Mouse (Mus musculus) adrenal gland, postnatal 0 days (tissue): Measurements from ENCODE around the gene Spam1. TPM values are rescaled to one million over a fixed set of nuclear protein-coding genes. Genes with fewer than 3 reads are reported as not detected.

ENCODE experiments used
- polyA plus RNA-seq: library from polyadenylated mRNA; unstranded; fragments of >200 nt; fragmentation: Nextera tagmentation; extraction: Ambion mirVana; gene quantifications from 2 replicates; pipeline ENCODE4 v1.2.1, GENCODE M21; 2015

Gene Spam1
- polyA plus RNA-seq = not detected in 2 replicates

GRCm38 (mm10) chr6:24790888-24791287, at the start of gene Spam1:
Spam1 (plus strand) TSS chr6:24791188.

GRCm38 (mm10) chr6:24748029-24748428, 43.0 kb upstream of the Spam1 start, which contains the start of gene Hyal4:
Hyal4 (plus strand) TSS chr6:24748329.

Other genes starting within 250 kb of the Spam1 start
- 1.2 TPM in 1 of 2 replicates, not detected in the other for gene Lmod2, start 193.4 kb upstream of the Spam1 start, polyA plus RNA-seq
- 60.0 and 71.6 TPM in 2 replicates for gene Wasl, start 126.2 kb upstream of the Spam1 start, polyA plus RNA-seq
- gene Hyal6, start 57.9 kb upstream of the Spam1 start, polyA plus RNA-seq = not detected in 2 replicates
- 0.06 TPM in 1 of 2 replicates, not detected in the other for gene Hyal4, start 42.9 kb upstream of the Spam1 start, polyA plus RNA-seq
- 0.43 TPM in 1 of 2 replicates, not detected in the other for gene Hyal5, start 66.8 kb downstream of the Spam1 start, polyA plus RNA-seq
- 0.28 and 0.55 TPM in 2 replicates for gene Tmem229a, start 165.1 kb downstream of the Spam1 start, polyA plus RNA-seq